Mouse (Mus musculus): ENCODE measurements at regions not wholly inside any gene's neighbourhood (a gene's known extent, or its start where the extent isn't known, plus 50 kb on each side); places are given as distances from the start of the nearest gene placed in this dataset.

DNA sequence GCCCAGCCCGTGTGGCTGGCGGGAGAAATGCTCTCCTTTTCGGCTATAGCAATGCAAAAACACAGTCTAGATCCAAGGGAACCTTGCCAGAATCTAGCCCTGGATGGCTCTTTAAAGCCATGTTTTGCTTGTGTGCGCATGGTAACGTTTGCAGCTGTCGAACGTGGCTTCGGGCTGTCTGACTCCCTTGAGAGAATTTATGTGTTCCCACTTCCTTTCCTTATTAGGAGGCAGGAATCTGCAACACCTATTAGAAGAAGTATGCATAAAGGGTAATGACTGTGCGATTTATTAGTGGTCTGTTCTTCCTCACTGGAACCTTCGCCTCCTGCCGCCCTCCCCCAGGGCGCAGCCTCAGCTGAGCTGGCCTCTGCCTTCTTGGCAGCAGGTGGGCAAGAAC lies 90.4 kb upstream of the Gas1 start:
- TF ChIP-seq GATA1 (IDR thresholded peaks at IDR 0.05; ENCODE audit: borderline replicate concordance, low read length) (no peak), FLI1 (IDR thresholded peaks at IDR 0.05; ENCODE audit: low read length) (no peak)

Data from megakaryocyte, embryonic 14.5 days (primary cell).